Mouse (Mus musculus): ENCODE data around the gene Fgd3.

Gene Fgd3

DNA sequence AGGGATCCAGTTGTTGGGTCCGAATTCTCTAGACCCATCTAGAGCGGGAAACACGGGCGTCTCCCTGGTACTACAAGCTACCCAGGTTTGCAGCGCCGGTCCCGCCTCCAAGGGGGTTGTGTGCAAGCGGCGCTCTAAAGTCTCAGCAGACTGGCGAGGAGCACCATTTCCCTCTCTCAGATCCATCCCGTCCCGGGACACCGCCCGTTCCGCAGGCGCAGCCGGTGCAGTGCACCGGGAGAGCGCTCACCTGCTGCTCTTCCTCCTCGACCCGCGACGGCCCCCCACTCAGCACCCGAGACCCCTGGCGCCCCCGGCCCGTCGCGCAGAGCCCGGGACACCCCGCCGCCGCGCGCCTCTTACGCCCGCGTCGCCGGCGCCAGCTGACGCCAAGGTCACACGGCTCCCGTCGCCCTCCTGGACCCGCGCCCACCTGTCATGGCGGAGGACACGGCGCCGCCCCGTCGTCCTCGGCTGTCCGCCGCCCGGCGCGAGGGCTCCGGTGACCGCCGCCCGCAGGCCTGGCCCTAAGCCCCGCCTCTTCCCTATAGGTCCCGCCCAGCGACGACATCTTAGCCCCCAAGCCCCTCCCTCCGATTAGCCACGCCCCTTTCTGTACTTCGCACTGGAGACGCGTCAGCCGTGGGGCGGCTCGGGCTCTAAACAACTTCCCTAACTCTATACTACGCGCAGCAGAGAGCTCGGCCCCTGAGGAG lies 104.4 kb downstream of the Fgd3 start, which contains the start of gene Card19:
Gene Card19 (minus strand): TSS at position 534 of the 716 bp plus-strand sequence.
- DNase-seq (ENCODE audit: low spot score in 2 of 2): peak; percentile 78 to 85

DNA sequence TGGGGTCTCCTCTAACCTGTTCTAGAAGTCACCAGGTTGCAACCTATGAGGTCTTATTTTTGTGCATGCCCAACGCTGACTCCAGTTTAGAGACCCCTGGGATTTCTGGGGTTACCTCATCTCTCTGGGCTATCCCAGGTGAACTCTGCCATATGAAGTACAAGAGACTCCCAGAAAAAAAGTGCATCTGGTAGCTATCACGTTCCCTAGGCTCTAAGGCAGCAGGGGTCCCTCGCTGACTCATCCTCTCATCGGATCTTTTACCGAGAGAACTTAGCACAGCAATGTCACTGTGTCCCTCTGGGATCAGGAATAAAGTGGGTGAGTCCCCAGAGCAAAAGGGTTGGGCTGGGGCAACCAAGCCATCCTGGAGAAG lies 105.0 kb downstream of the Fgd3 start:
- no peak for DNase-seq (ENCODE audit: low spot score in 2 of 2)

DNA sequence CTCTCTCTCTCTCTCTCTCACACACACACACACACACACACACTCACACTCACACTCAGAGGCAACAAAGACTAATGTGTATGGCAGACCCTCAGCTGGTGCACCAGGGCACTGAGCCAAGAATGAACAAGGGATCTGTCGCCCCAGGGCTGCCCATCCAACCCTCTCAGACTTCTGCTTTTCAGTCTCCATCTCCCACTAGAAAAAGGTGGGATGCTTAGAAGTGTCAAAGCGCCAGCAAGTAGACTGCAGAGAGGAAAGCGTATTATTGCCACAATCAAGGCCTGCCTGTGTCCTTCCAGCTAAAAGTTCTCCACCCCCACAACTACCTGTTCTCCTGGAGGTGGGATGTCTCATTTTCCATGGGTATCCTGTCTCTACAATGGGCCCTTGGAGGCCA lies 105.7 kb downstream of the Fgd3 start:
- no peak for DNase-seq (ENCODE audit: low spot score in 2 of 2)

DNA sequence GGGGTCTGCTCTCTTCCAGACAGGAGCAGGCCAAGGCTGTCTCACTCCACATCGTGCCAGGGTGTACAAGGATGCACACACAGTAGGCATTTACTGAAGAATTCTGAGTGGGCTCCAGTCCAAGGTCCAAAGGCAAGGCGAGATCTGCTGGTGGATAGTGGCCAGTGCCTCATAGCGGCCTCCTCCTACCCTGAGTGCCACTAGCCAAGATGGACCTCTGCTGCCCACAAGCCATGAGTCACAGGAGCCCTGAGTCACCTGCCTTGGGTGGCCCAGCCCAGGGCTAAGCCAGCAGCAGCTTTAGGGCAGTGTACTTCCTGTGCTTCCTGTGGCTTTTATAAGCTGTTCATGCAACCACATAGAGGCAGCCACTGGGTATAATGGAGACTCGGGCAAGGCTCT lies 106.6 kb downstream of the Fgd3 start:
- DNase-seq (ENCODE audit: low spot score in 2 of 2): no peak

DNA sequence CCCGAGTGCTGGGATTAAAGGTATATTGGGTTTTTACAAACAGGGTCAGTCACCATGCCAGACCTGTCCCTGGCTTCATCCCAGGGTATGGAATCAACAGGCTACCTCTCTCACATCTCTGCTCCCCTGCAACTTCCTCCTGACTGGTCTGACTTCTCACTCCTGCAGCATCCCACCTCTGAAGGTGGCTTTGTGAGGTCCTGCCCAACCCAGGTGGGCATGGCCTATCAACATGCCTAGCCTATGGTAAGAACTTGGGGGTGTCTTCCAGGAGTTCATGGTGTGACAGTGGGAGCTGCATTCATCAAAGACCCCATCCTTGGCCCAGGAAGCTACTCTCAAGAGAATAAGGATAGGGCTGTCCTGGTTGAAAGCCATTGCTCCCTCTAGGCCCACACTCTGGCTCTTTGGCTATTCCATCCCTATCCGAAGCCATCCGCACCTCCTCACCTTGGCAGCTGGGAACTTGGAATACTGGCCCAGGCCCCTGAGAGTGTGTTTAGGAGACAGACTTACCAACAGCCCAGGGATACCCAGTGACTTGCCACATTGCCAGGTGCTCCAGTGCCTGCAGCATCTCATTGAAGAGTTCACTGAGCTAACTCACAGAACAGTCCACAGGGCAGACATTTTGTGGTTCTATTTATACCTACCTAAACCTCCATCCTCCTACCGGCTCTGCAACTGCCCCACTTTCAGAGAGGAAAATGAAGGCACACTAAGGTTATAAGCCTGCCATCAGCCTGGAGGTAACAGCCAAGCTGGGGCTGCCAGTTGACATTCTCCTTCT lies 107.2 kb downstream of the Fgd3 start:
- no peak for DNase-seq (ENCODE audit: low spot score in 2 of 2)

Data from right cerebral cortex, postnatal 36 days (tissue).